Mouse (Mus musculus) forebrain, embryonic 11.5 days (tissue): ENCODE results near the gene Pmel. TPM values are rescaled to one million over a fixed set of nuclear protein-coding genes. Genes with fewer than 3 reads are reported as not detected.

Source experiments
- ATAC-seq: fragments of 200-750 bp; cut with Nextera tagmentation; replicated peaks from 2 replicates; pipeline ENCODE4 v1.8.0; 2017; ENCODE audit warnings: moderate TSS enrichment; ENCODE audit not compliant: low FRiP score
- DNase-seq: peaks from one replicate; pipeline ENCODE4 v3.0.0-alpha.2; 2017; ENCODE audit warnings: low spot score
- H3K27ac ChIP-seq: fragments of 300-500 bp; sonication (generic); 2 replicates; pipeline ENCODE4 v1.5.1; 2014; ENCODE audit warnings: low read depth, low read length
- H3K27me3 ChIP-seq: fragments of 300-500 bp; sonication (generic); 2 replicates; pipeline ENCODE4 v1.6.1; 2014; ENCODE audit warnings: mild to moderate bottlenecking, low read length, mixed read lengths; ENCODE audit not compliant: control insufficient read depth, insufficient read depth
- H3K36me3 ChIP-seq: fragments of 300-500 bp; sonication (generic); 2 replicates; pipeline ENCODE4 v1.6.1; 2014; ENCODE audit warnings: mild to moderate bottlenecking, low read length, moderate library complexity, mixed read lengths; ENCODE audit not compliant: control insufficient read depth, insufficient read depth
- H3K4me1 ChIP-seq: fragments of 300-500 bp; sonication (generic); replicated peaks from 2 replicates; pipeline ENCODE4 v1.6.1; 2014; ENCODE audit warnings: low read length, mixed read lengths; ENCODE audit not compliant: control insufficient read depth, insufficient read depth
- H3K4me2 ChIP-seq: fragments of 300-500 bp; sonication (generic); 2 replicates; pipeline ENCODE4 v1.6.1; 2014; ENCODE audit warnings: low read depth, mild to moderate bottlenecking, low read length, moderate library complexity, mixed read lengths; ENCODE audit not compliant: severe bottlenecking
- H3K4me3 ChIP-seq: fragments of 300-500 bp; sonication (generic); 2 replicates; pipeline ENCODE4 v1.5.1; 2014; ENCODE audit warnings: low read depth, low read length
- H3K9ac ChIP-seq: fragments of 300-500 bp; sonication (generic); 2 replicates; pipeline ENCODE4 v1.6.1; 2014; ENCODE audit warnings: low read length
- H3K9me3 ChIP-seq: fragments of 300-500 bp; sonication (generic); 2 replicates; pipeline ENCODE4 v1.6.1; 2016; ENCODE audit warnings: low read length, mixed read lengths; ENCODE audit not compliant: control insufficient read depth
- WGBS: fragments of 180-500 bp; shearing (Covaris S2); extraction: QIAGEN DNeasy Blood & Tissue Kit; methylation state at CpG from one replicate; pipeline ENCODE4 v1.1.7; 2014; 5-methylcytosine and 5-hydroxymethylcytosine counted together
- polyA plus RNA-seq: library from polyadenylated mRNA; unstranded; fragments of >200 nt; fragmentation: Nextera tagmentation; extraction: Ambion mirVana; gene quantifications from 2 replicates; pipeline ENCODE4 v1.2.1, GENCODE M21; 2014

Pmel gene
- polyA plus RNA-seq, 1 experiment from 2014 or later, result 4.5 TPM

- Histone ChIP-seq H3K9me3 (no peaks in the 10 kb centered on the region), H3K27me3 (peaks cover 17% of the 10 kb centered on the region), H3K27ac (peak overlapping the region; percentile 93), H3K4me2 (peak overlapping the region; percentile 83), H3K4me3 (peak overlapping the region; percentile 74), H3K4me1 (peaks cover 9% of the 10 kb centered on the region; the same call in 1 of the 2 replicates), H3K9ac (peak overlapping the region; percentile 80), H3K36me3 (no peaks in the 10 kb centered on the region)
- 0% methylated on average over 37 of the region's 37 CpGs for WGBS
- DNase-seq, result peak; percentile 93
- ATAC-seq, result peak; percentile 92
Observed at GRCm38 (mm10) chr10:128748252-128748864, 44.4 kb downstream of the Pmel start.

Other genes starting within 250 kb of the Pmel start
- 139 and 144 TPM in 2 replicates for gene Smarcc2, start 244.9 kb upstream of the Pmel start, polyA plus RNA-seq
- 620 and 659 TPM in 2 replicates for gene Myl6, start 210.1 kb upstream of the Pmel start, polyA plus RNA-seq
- 3.0 and 3.4 TPM in 2 replicates for gene Myl6b, start 205.5 kb upstream of the Pmel start, polyA plus RNA-seq
- 15.2 and 18.1 TPM in 2 replicates for gene Esyt1, start 178.3 kb upstream of the Pmel start, polyA plus RNA-seq
- 16.3 and 17.5 TPM in 2 replicates for gene Zc3h10, start 156.4 kb upstream of the Pmel start, polyA plus RNA-seq
- 3,049 and 3,079 TPM in 2 replicates for gene Rpl41, start 154.9 kb upstream of the Pmel start, polyA plus RNA-seq
- gene Pa2g4, start 138.2 kb upstream of the Pmel start, polyA plus RNA-seq, result 249 and 269 TPM in 2 replicates
- gene Erbb3, start 114.5 kb upstream of the Pmel start, polyA plus RNA-seq, result 1.2 TPM in 2 replicates
- gene Rps26, start 77.4 kb upstream of the Pmel start, polyA plus RNA-seq, result 576 and 629 TPM in 2 replicates
- 4.1 and 5.8 TPM in 2 replicates for gene Ikzf4, start 58.2 kb upstream of the Pmel start, polyA plus RNA-seq
- gene Suox, start 30.1 kb upstream of the Pmel start, polyA plus RNA-seq, result 10.8 and 11.7 TPM in 2 replicates
- 78.8 and 79.1 TPM in 2 replicates for gene Rab5b, start 7.9 kb upstream of the Pmel start, polyA plus RNA-seq
- gene Cdk2, start 836 bp downstream of the Pmel start, polyA plus RNA-seq, result 119 and 120 TPM in 2 replicates
- 3.9 and 4.0 TPM in 2 replicates for gene Dgka, start 40.7 kb downstream of the Pmel start, polyA plus RNA-seq
- 47.6 and 51.4 TPM in 2 replicates for gene Pym1, start 43.7 kb downstream of the Pmel start, polyA plus RNA-seq
- 0.51 and 0.60 TPM in 2 replicates for gene Mmp19, start 86.7 kb downstream of the Pmel start, polyA plus RNA-seq
- 38.6 and 38.8 TPM in 2 replicates for gene Dnajc14, start 99.9 kb downstream of the Pmel start, polyA plus RNA-seq
- gene Tmem198b, start 100.2 kb downstream of the Pmel start, polyA plus RNA-seq, result 22.7 and 24.2 TPM in 2 replicates
- gene Sarnp, start 113.1 kb downstream of the Pmel start, polyA plus RNA-seq, result 263 and 284 TPM in 2 replicates
- gene Ormdl2, start 117.5 kb downstream of the Pmel start, polyA plus RNA-seq, result 70.1 and 73.0 TPM in 2 replicates
- 10.5 and 11.7 TPM in 2 replicates for gene Gdf11, start 187.5 kb downstream of the Pmel start, polyA plus RNA-seq
- 144 and 151 TPM in 2 replicates for gene Cd63, start 196.8 kb downstream of the Pmel start, polyA plus RNA-seq
- gene Rdh5, start 218.7 kb downstream of the Pmel start, polyA plus RNA-seq, result 12.3 and 12.6 TPM in 2 replicates
- 191 and 202 TPM in 2 replicates for gene Bloc1s1, start 219.8 kb downstream of the Pmel start, polyA plus RNA-seq
- gene Itga7, start 229.6 kb downstream of the Pmel start, polyA plus RNA-seq, result 0.65 and 0.69 TPM in 2 replicates